Mouse (Mus musculus): Measurements from ENCODE around the gene Ripor2. TPM values are rescaled to one million over a fixed set of nuclear protein-coding genes. Genes with fewer than 3 reads are reported as not detected.

The Ripor2 gene
- total and polyA plus RNA-seq, 3 experiments = 8.6 to 10.9 (median 9.3) TPM

DNA sequence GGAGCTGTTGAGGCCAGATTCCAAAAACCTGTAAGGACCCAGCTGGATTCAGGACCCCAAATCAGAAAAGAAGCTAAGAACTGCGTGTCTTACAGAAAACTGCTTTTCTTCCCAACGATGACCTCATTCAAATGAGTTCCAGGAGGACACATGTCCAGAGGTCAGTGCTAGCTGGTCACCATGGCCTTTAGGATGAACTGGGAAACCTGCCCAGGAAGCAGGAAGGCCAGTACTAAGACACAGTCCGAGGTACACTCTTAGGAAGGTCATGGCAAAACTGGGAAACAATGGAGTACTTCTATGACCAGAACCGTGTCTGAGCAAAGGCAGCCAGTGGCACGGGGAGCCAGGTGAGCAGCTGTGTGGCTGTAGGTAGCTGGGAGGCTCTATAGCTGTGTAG, 103.9 kb downstream of the Ripor2 start:
- H3K79me2 ChIP-seq (replicated peaks; ENCODE audit: control insufficient read depth, extremely low read depth, insufficient read depth, poor library complexity, severe bottlenecking) = no peaks in the 10 kb centered on the region
- H3K36me3 ChIP-seq (replicated peaks in 1 of 2; ENCODE audit: control insufficient read depth in 1 of 2, insufficient read depth in 1 of 2, low read length in 1 of 2) = peaks cover 13 to 58% of the 10 kb centered on the region in 2 experiments
- H3K4me1 ChIP-seq (ENCODE audit: control insufficient read depth in 1 of 2, insufficient read depth in 2 of 2) = peaks cover 12 to 31% of the 10 kb centered on the region in 2 experiments
- H3K27ac ChIP-seq (ENCODE audit: insufficient read depth, low read depth) = no peak overlapping the region
- in situ Hi-C loops (cut with MboI; ENCODE audit: low pct_ligation_motif_present, low pct_unique_long_range_greater_than_20kb, low sequenced_read_pairs) = loop anchor here (5.0 to 10.0 kb wide), 2 partner anchors 199 to 351 kb away; no protein-coding TSS in a partner anchor
- H3K9me3 ChIP-seq (replicated peaks; ENCODE audit: low read length) = no peaks in the 10 kb centered on the region
- TF ChIP-seq UBTF (IDR thresholded peaks at IDR 0.05; ENCODE audit: low read depth, low read length) (no peak), IRF4 (IDR thresholded peaks at IDR 0.05; ENCODE audit: low read depth, low read length) (no peak), RAD21 (IDR thresholded peaks at IDR 0.05; ENCODE audit: low read depth, low read length) (no peak), SMC3 (IDR thresholded peaks at IDR 0.05; ENCODE audit: low read depth, low read length) (no peak), MYC (IDR thresholded peaks at IDR 0.05; ENCODE audit: low read depth, low read length) (no peak), NELFE (IDR thresholded peaks at IDR 0.05; ENCODE audit: low read depth, low read length) (no peak), MAZ (IDR thresholded peaks at IDR 0.05; ENCODE audit: low read depth, low read length) (no peak), TBP (conservative IDR thresholded peaks at IDR 0.05; ENCODE audit: low read depth, low read length) (no peak)
- DNase-seq (ENCODE audit: extremely low read depth) = no peak
- H3K4me3 ChIP-seq (replicated peaks in 1 of 3; ENCODE audit: low read depth in 2 of 3, low read length in 2 of 3, poor library complexity in 1 of 3) = no peak overlapping the region
- H3K9ac ChIP-seq (ENCODE audit: insufficient read depth, low read depth) = no peak overlapping the region
- no peaks in the 10 kb centered on the region for H3K27me3 ChIP-seq (replicated peaks)
- dilution Hi-C loops (cut with MboI; ENCODE audit: extremely low pct_ligation_motif_present, extremely low pct_unique_long_range_greater_than_20kb, low sequenced_read_pairs) = no loop called here
- H3K4me2 ChIP-seq (ENCODE audit: insufficient read depth, low read depth, poor library complexity, severe bottlenecking) = no peak overlapping the region

- H3K4me3 ChIP-seq (replicated peaks in 1 of 3; ENCODE audit: low read depth in 2 of 3, low read length in 2 of 3, poor library complexity in 1 of 3) = no peak overlapping the region
- peaks cover 4 to 52% of the 10 kb centered on the region in 2 experiments for H3K36me3 ChIP-seq (replicated peaks in 1 of 2; ENCODE audit: control insufficient read depth in 1 of 2, insufficient read depth in 1 of 2, low read length in 1 of 2)
- H3K9ac ChIP-seq (ENCODE audit: insufficient read depth, low read depth) = no peak overlapping the region
- H3K79me2 ChIP-seq (replicated peaks; ENCODE audit: control insufficient read depth, extremely low read depth, insufficient read depth, poor library complexity, severe bottlenecking) = no peaks in the 10 kb centered on the region
- no peak overlapping the region for H3K27ac ChIP-seq (ENCODE audit: insufficient read depth, low read depth)
- TF ChIP-seq MAFK (IDR thresholded peaks at IDR 0.05; ENCODE audit: insufficient replicate concordance, low read length) (no peak), MEF2A (IDR thresholded peaks at IDR 0.05; ENCODE audit: borderline replicate concordance, low read depth, low read length) (no peak), ETS1 (conservative IDR thresholded peaks at IDR 0.05; ENCODE audit: low read depth, low read length) (no peak), IRF4 (IDR thresholded peaks at IDR 0.05; ENCODE audit: low read depth, low read length) (no peak; the same call in 1 of the 2 replicates), POLR2A (IDR thresholded peaks at IDR 0.05; ENCODE audit: low read depth, low read length) (no peak), E2F4 (IDR thresholded peaks at IDR 0.05; ENCODE audit: insufficient replicate concordance, low read depth, low read length) (no peak), HCFC1 (IDR thresholded peaks at IDR 0.05; ENCODE audit: low read depth, low read length) (no peak), RAD21 (IDR thresholded peaks at IDR 0.05; ENCODE audit: low read depth, low read length) (peak; percentile 99), MAX (IDR thresholded peaks at IDR 0.05; ENCODE audit: low read length) (no peak), UBTF (IDR thresholded peaks at IDR 0.05; ENCODE audit: low read depth, low read length) (no peak), RCOR1 (conservative IDR thresholded peaks at IDR 0.05; ENCODE audit: low read depth, low read length) (no peak), JUN (IDR thresholded peaks at IDR 0.05; ENCODE audit: insufficient read depth, low read depth, low read length) (no peak), POLR2AphosphoS2 (IDR thresholded peaks at IDR 0.05; ENCODE audit: low read depth, low read length) (no peak), CTCF (conservative IDR thresholded peaks at IDR 0.05 in 1 of 2, IDR thresholded peaks at IDR 0.05 in 1 of 2; ENCODE audit: low read depth in 2 of 2, low read length in 2 of 2) (peak; percentile 86 to 96), ZMIZ1 (IDR thresholded peaks at IDR 0.05; ENCODE audit: low read depth, low read length) (no peak), JUND (conservative IDR thresholded peaks at IDR 0.05; ENCODE audit: low read depth, low read length) (no peak), MAZ (IDR thresholded peaks at IDR 0.05; ENCODE audit: low read depth, low read length) (no peak), CHD1 (IDR thresholded peaks at IDR 0.05; ENCODE audit: low read depth, low read length) (no peak), SMC3 (IDR thresholded peaks at IDR 0.05; ENCODE audit: low read depth, low read length) (peak; percentile 98), ZNF384 (IDR thresholded peaks at IDR 0.05; ENCODE audit: low read depth, low read length) (no peak), NELFE (IDR thresholded peaks at IDR 0.05; ENCODE audit: low read depth, low read length) (no peak; the same call in 1 of the 2 replicates), USF2 (conservative IDR thresholded peaks at IDR 0.05; ENCODE audit: low read depth, low read length) (no peak), ZKSCAN1 (IDR thresholded peaks at IDR 0.05; ENCODE audit: borderline replicate concordance, low read depth, low read length) (no peak), BHLHE40 (IDR thresholded peaks at IDR 0.05; ENCODE audit: low read depth, low read length) (no peak), ZC3H11A (IDR thresholded peaks at IDR 0.05; ENCODE audit: low read depth, low read length) (peak; percentile 90), MYC (IDR thresholded peaks at IDR 0.05; ENCODE audit: low read depth, low read length) (peak; percentile 29; the same call in 1 of the 2 replicates), NRF1 (IDR thresholded peaks at IDR 0.05; ENCODE audit: low read depth, low read length) (no peak)
- H3K27me3 ChIP-seq (replicated peaks) = no peaks in the 10 kb centered on the region
- DNase-seq (ENCODE audit: extremely low read depth) = peak; percentile 75
- in situ Hi-C loops (cut with MboI; ENCODE audit: low pct_ligation_motif_present, low pct_unique_long_range_greater_than_20kb, low sequenced_read_pairs) (loop anchor here (5.0 to 10.0 kb wide), 2 partner anchors 200 to 352 kb away; no protein-coding TSS in a partner anchor), dilution Hi-C loops (cut with MboI; ENCODE audit: extremely low pct_ligation_motif_present, extremely low pct_unique_long_range_greater_than_20kb, low sequenced_read_pairs) (no loop called here)
- peaks cover 10 to 29% of the 10 kb centered on the region in 2 experiments for H3K4me1 ChIP-seq (ENCODE audit: control insufficient read depth in 1 of 2, insufficient read depth in 2 of 2)
- no peak overlapping the region for H3K4me2 ChIP-seq (ENCODE audit: insufficient read depth, low read depth, poor library complexity, severe bottlenecking)
- H3K9me3 ChIP-seq (replicated peaks; ENCODE audit: low read length) = no peaks in the 10 kb centered on the region
These were observed 105.0 kb downstream of the Ripor2 start for GRCm38 (mm10) chr13:24686705-24687665.
